ENCODE assay signal across 12 mouse cellular contexts in genomic region chr1:111242344-111242743, GRCm38 (mm10).
DNase-seq lines count a peak whose midpoint lies in the region; ATAC-seq and TF ChIP-seq lines count a peak whose summit lies in the region.
"Had no signal": no experiment of that assay in that cellular context is flagged by ENCODE, and none has a peak within 500 bp of the region (broad histone marks: within the 10 kb centered on the region; RNA-seq: fewer than 3 reads in every experiment).

No protein-coding gene starts in this region.

- H3K4me3 ChIP-seq in cerebellum, adult 2 months (replicated peaks; ENCODE audit: insufficient read depth, low read depth, low read length): no peak overlapping the region
- no peak overlapping the region for H3K4me3 ChIP-seq in neural tube, embryonic 11.5 days (ENCODE audit: low read depth, low read length)
- no peak overlapping the region for H3K4me3 ChIP-seq in hindbrain, embryonic 15.5 days

- peak in 1 of 2 experiments; percentile 18 for DNase-seq in cerebellum, adult 2 months
- no peak for DNase-seq in cerebellum, adult 8-10 months
- DNase-seq in neural tube, embryonic 11.5 days (ENCODE audit: low spot score): no peak
- no peak for DNase-seq in neural tube, embryonic 10.5 days (ENCODE audit: extremely low spot score, low spot score)
- DNase-seq in telencephalon, adult 2 months (ENCODE audit: low read depth, low spot score): peak; percentile 6
- DNase-seq in gastrocnemius, postnatal 4 days (ENCODE audit: low spot score in 2 of 2): no peak
- DNase-seq in gastrocnemius, adult 8-10 months (ENCODE audit: low spot score in 2 of 2): no peak
- DNase-seq: B cell, adult 2 months; kidney, adult 2 months; thymus, adult 2 months had no signal

- 41% methylated on average over 1 of the region's 1 CpGs for WGBS in cerebellum, adult 2 months
- WGBS in neural tube, embryonic 11.5 days: 47% methylated on average over 1 of the region's 1 CpGs
- 47% methylated on average over 1 of the region's 1 CpGs for WGBS in hindbrain, embryonic 15.5 days

- TF ChIP-seq POLR2A in cerebellum, adult 2 months (IDR thresholded peaks at IDR 0.05; ENCODE audit: borderline replicate concordance, insufficient read depth, low read length): no peak

- H3K27me3 ChIP-seq in cerebellum, adult 2 months (ENCODE audit: control insufficient read depth, insufficient read depth, low read length): no peaks in the 10 kb centered on the region
- no peaks in the 10 kb centered on the region for H3K27me3 ChIP-seq in neural tube, embryonic 11.5 days (ENCODE audit: control insufficient read depth, insufficient read depth, low read length)
- no peaks in the 10 kb centered on the region for H3K27me3 ChIP-seq in hindbrain, embryonic 15.5 days

- H3K4me2 ChIP-seq in neural tube, embryonic 11.5 days (ENCODE audit: low read depth): no peak overlapping the region
- no peak overlapping the region for H3K4me2 ChIP-seq in hindbrain, embryonic 15.5 days

- H3K36me3 ChIP-seq in neural tube, embryonic 11.5 days (ENCODE audit: control insufficient read depth, insufficient read depth, low read length): no peaks in the 10 kb centered on the region
- no peaks in the 10 kb centered on the region for H3K36me3 ChIP-seq in hindbrain, embryonic 15.5 days

- no peaks in the 10 kb centered on the region for H3K9me3 ChIP-seq in neural tube, embryonic 11.5 days (ENCODE audit: control insufficient read depth, low read length)
- H3K9me3 ChIP-seq in hindbrain, embryonic 15.5 days: no peaks in the 10 kb centered on the region

- 0 out of 2 replicates have a peak, but pooled peaks have one; percentile 7 for TF ChIP-seq CTCF in cerebellum, adult 2 months (IDR thresholded peaks at IDR 0.05; ENCODE audit: borderline replicate concordance, insufficient read depth, low read depth, low read length)

- peak; percentile 43; the same call in 1 of the 2 replicates for ATAC-seq in neural tube, embryonic 11.5 days (ENCODE audit: insufficient read depth, low FRiP score, low TSS enrichment)
- ATAC-seq in hindbrain, embryonic 15.5 days (ENCODE audit: low FRiP score, low read depth): peak; percentile 72; the same call in 1 of the 2 replicates

- H3K27ac ChIP-seq in cerebellum, adult 2 months (ENCODE audit: insufficient read depth, low read length): no peak overlapping the region
- H3K27ac ChIP-seq in neural tube, embryonic 11.5 days (ENCODE audit: low read depth, low read length): no peak overlapping the region
- H3K27ac ChIP-seq in hindbrain, embryonic 15.5 days (replicated peaks): no peak overlapping the region
- H3K27ac ChIP-seq: liver, embryonic 14.5 days had no signal

- H3K9ac ChIP-seq in neural tube, embryonic 11.5 days (ENCODE audit: low read length): no peak overlapping the region
- no peak overlapping the region for H3K9ac ChIP-seq in hindbrain, embryonic 15.5 days
- H3K9ac ChIP-seq: liver, embryonic 14.5 days had no signal

- no peaks in the 10 kb centered on the region for H3K4me1 ChIP-seq in cerebellum, adult 2 months (ENCODE audit: control insufficient read depth, insufficient read depth, low read length)
- H3K4me1 ChIP-seq in neural tube, embryonic 11.5 days (ENCODE audit: control insufficient read depth, insufficient read depth, low read length): no peaks in the 10 kb centered on the region
- no peaks in the 10 kb centered on the region for H3K4me1 ChIP-seq in hindbrain, embryonic 15.5 days (replicated peaks)
